Mouse (Mus musculus) spleen, adult 2 months (tissue): ENCODE results near the gene Celsr2. TPM values are rescaled to one million over a fixed set of nuclear protein-coding genes. Genes with fewer than 3 reads are reported as not detected.

ENCODE experiments used
- DNase-seq, 2 experiments: peaks; one replicate each; pipeline versions ENCODE4 v3.0.0 to v3.0.0-alpha.2; 2012 to 2021; ENCODE audit warnings: low spot score in 2 of 2, low read depth in 1 of 2
- H3K27ac ChIP-seq: fragments of 200-500 bp; 2 replicates; pipeline ENCODE4 v1.5.1; 2012; ENCODE audit warnings: low read length, inconsistent platforms; ENCODE audit not compliant: insufficient read depth
- H3K27me3 ChIP-seq: fragments of 200-500 bp; 2 replicates; pipeline ENCODE4 v1.6.1; 2012; ENCODE audit warnings: mild to moderate bottlenecking, moderate library complexity, low read length, inconsistent platforms; ENCODE audit not compliant: control insufficient read depth, insufficient read depth
- H3K36me3 ChIP-seq: fragments of 200-500 bp; 2 replicates; pipeline ENCODE4 v1.6.1; 2012; ENCODE audit warnings: mild to moderate bottlenecking, low read length, inconsistent platforms; ENCODE audit not compliant: control insufficient read depth, insufficient read depth
- H3K4me1 ChIP-seq: fragments of 200-500 bp; 2 replicates; pipeline ENCODE4 v1.6.1; 2011; ENCODE audit warnings: inconsistent platforms; ENCODE audit not compliant: control insufficient read depth, insufficient read depth, insufficient read length
- H3K4me3 ChIP-seq: fragments of 200-500 bp; 2 replicates; pipeline ENCODE4 v1.5.1; 2011; ENCODE audit warnings: mild to moderate bottlenecking, inconsistent platforms; ENCODE audit not compliant: insufficient read depth, insufficient read length; ENCODE audit errors: extremely low read depth
- CTCF ChIP-seq: fragments of 200-500 bp; IDR thresholded peaks from 2 replicates; pipeline ENCODE4 v1.5.1; 2011; ENCODE audit warnings: mild to moderate bottlenecking, inconsistent platforms; ENCODE audit not compliant: insufficient read depth, insufficient read length, insufficient replicate concordance; ENCODE audit errors: extremely low read depth
- POLR2A ChIP-seq: fragments of 200-500 bp; IDR thresholded peaks from 2 replicates; pipeline ENCODE4 v1.6.1; 2011; ENCODE audit warnings: low read depth, low read length, inconsistent platforms
- WGBS: fragments of 180-500 bp; shearing (Covaris S2); methylation state at CpG from one replicate; pipeline ENCODE4 v1.1.7; 2018; 5-methylcytosine and 5-hydroxymethylcytosine counted together
- polyA plus RNA-seq: library from polyadenylated mRNA; depleted of rRNA; stranded (reverse); fragments of >200 nt; gene quantifications from 2 replicates; pipeline ENCODE4 v1.2.3, GENCODE M21; 2012

Celsr2 gene
- polyA plus RNA-seq, 1 experiment = 2.6 TPM

DNA sequence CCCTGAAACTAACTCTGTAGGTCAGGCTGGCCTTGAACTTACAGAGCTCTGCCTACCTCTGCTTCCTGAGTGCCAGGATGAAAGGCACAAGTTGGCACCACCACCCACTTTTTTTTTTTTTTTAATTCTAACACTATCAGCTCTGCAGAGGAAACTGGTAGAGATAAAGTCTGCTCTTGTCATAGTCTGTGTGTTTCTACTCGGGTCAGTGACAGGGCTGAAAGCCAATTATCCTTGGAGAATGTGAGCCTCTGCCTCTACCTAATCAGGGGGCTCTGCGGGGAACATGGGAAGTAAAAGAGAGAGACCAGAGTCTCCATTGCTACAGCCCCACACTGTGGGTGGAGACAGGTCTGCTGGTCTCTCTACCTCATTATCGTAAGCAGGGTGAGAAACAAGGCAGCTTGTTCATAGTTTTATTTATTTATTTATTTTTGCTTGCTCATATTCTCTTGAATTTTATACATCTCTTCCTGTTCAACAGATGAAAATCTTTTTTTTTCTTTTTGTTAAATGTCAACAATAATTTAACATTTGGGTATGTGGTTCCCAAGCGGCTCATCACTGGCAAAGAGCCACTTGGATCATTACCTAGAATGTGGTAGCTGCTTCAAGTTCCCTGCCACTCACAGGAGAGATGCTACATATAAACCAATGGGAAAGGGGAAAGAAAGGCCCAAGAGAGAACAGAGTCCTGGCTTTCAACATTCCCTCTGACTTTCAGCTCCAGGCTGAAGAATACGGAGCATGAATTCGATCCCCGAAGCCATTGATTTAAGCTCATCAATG lies 36.3 kb downstream of the Celsr2 start:
- WGBS = 83% methylated on average over 7 of the region's 7 CpGs
- H3K4me1 ChIP-seq = peaks cover 6% of the 10 kb centered on the region; the same call in 1 of the 2 replicates
- H3K36me3 ChIP-seq = no peaks in the 10 kb centered on the region
- no peak for DNase-seq
- no peak for TF ChIP-seq POLR2A
- no peak for TF ChIP-seq CTCF
- H3K27ac ChIP-seq = no peak overlapping the region
- no peaks in the 10 kb centered on the region for H3K27me3 ChIP-seq
- no peak overlapping the region for H3K4me3 ChIP-seq

DNA sequence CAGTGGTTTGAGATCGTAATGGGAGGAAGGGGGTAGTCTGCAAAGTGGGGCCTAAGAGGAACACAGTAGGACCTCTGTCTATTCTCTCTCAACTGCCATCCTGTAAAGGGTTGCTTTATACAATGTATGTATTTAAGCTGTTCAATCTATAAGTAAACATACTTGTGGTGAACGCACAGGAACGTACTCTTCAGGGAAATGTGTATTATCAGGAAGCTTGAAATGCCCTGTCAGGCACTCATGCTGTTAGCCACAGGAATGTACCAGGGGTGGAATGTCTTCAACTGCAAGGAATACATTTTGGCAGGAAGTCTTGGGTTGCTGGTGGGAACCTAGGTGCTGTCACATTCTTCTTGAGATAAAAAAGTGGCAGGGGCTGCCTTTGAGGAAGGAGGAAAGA lies 42.7 kb downstream of the Celsr2 start:
- Histone ChIP-seq H3K4me1 (no peaks in the 10 kb centered on the region), H3K27ac (no peak overlapping the region), H3K36me3 (no peaks in the 10 kb centered on the region), H3K4me3 (no peak overlapping the region), H3K27me3 (no peaks in the 10 kb centered on the region)
- no peak for DNase-seq
- TF ChIP-seq POLR2A = no peak
- 77% methylated on average over 3 of the region's 3 CpGs for WGBS

DNA sequence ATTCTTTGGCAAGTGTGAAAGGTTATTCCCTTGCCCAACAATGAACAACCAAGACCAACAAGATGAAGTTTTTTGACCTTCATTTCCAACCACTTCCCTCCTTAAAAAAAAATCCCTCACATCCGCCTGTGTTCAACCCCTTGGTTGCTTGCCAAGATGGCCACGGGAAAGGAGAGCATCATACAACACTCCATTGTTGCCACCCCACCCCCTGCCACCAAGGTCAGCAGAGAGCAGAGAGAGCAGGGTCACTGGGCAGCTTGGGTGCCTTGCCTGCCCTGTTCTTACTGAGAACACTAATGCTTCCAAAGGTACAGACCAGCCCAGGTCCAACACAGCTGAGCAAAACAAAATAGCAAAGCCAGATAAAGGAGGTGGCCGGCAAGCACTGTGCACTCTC lies 43.1 kb downstream of the Celsr2 start:
- Histone ChIP-seq H3K27ac (no peak overlapping the region), H3K36me3 (no peaks in the 10 kb centered on the region), H3K27me3 (no peaks in the 10 kb centered on the region), H3K4me3 (no peak overlapping the region), H3K4me1 (no peaks in the 10 kb centered on the region)
- TF ChIP-seq CTCF (no peak), POLR2A (no peak)
- 51% methylated on average over 3 of the region's 3 CpGs for WGBS
- DNase-seq = no peak

DNA sequence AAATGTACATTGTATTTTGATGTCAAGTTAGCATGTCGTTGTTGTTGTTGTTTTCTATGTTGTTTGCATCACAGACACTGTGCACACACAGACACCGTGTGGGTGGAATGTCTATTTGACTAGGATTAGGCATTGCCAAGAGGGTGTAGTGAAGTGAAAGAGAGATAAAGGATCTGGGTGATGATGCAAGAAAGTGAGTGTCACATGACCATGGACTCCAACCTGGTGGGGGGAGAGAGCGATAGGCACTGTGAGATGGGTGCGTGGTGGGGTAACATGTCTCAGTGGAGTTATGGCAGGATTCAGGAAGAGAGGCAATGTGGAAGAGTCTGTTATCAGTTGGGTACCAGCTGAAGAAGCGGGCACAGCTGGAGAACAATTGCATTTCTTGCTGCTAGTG lies 46.6 kb downstream of the Celsr2 start:
- no peak overlapping the region for H3K27ac ChIP-seq
- TF ChIP-seq CTCF (no peak), POLR2A (no peak)
- H3K4me1 ChIP-seq = no peaks in the 10 kb centered on the region
- no peaks in the 10 kb centered on the region for H3K36me3 ChIP-seq
- no peaks in the 10 kb centered on the region for H3K27me3 ChIP-seq
- no peak for DNase-seq
- 80% methylated on average over 5 of the region's 5 CpGs for WGBS
- H3K4me3 ChIP-seq = no peak overlapping the region

DNA sequence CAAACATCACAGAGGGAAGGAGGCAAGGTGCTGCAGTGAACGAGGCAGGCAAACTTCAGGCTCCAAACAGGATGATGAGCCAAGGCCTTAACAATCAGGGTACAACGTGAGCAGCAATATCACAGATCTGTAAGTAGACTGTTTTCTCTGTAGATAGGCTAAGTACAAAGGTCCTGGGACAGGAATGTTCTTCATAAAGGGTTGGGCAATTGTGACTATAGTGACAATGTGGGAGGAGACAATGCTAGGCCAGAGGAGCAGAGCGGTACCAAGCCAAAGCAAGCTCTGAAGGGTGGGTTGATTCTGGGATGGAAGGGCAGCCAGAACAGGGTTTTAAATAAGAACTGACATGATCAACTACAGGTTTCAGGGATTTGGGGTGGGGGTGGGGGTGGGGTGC lies 47.5 kb downstream of the Celsr2 start:
- WGBS = 89% methylated on average over 3 of the region's 3 CpGs
- H3K27ac ChIP-seq = no peak overlapping the region
- TF ChIP-seq CTCF = no peak
- no peak for TF ChIP-seq POLR2A
- H3K4me1 ChIP-seq = no peaks in the 10 kb centered on the region; the same call in 1 of the 2 replicates
- DNase-seq = no peak
- H3K36me3 ChIP-seq = no peaks in the 10 kb centered on the region
- no peaks in the 10 kb centered on the region for H3K27me3 ChIP-seq
- H3K4me3 ChIP-seq = no peak overlapping the region

DNA sequence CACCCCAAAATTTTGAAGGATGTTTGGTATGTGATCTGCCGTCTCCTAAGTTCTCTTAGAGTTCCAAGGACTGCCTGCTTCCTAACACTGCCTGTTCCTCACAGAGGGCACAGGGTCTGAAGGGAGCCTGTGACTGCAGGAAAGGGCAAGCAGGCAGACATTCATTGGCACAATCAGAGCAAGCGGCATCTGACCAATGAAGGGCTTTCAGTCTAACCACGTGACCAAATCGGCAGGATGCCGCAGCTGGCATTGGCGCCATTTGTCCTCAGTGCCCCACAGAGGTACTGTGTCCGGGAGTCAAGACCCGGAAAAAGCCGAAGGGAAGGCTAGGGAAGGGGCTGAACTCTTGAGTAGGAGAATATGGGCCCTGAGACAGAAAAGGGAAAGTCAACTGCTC lies 48.2 kb downstream of the Celsr2 start:
- Histone ChIP-seq H3K27me3 (no peaks in the 10 kb centered on the region), H3K36me3 (no peaks in the 10 kb centered on the region), H3K4me3 (no peak overlapping the region), H3K27ac (no peak overlapping the region), H3K4me1 (no peaks in the 10 kb centered on the region; the same call in 1 of the 2 replicates)
- TF ChIP-seq CTCF (no peak), POLR2A (no peak)
- 83% methylated on average over 9 of the region's 9 CpGs for WGBS
- no peak for DNase-seq

DNA sequence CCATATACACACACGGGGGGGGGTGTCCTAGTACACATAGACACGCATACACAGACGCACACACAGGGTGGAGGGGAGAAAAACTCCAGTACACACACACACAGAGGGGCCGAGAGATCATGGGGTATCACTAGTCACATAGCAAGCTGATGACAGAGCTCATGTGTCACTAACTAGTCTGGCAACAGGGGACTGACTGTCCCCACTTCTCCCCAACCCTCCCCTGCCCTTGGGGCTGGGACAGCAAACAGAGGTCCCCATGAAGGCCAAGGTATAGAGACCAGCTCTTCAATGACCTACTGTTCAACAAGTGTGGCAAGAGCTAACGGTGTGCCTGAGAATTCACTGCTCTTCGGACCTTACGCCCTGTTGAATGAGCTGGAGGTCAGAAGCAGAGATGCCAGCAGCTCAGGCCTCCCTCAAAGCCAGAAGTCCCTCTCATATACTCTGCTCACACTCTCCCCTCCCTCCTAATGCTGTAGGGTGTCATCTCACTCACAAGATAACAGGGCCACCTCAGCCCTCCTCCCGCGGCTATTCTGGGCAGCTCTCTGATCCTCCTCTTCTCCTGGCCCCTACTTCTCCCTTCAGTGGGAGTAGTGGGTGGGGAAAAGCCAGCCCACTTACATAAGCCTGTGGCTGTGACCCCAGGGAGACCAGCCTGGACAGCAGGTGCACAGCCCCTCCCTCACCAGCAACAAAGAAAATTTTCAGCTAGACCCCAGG lies 50.9 kb downstream of the Celsr2 start, which contains the start of gene Mybphl:
Gene Mybphl (plus strand): TSS at position 642 of the 726 bp plus-strand sequence.
- Histone ChIP-seq H3K36me3 (no peaks in the 10 kb centered on the region), H3K4me3 (no peak within 1 kb of the TSS), H3K4me1 (no peaks in the 10 kb centered on the region; the same call in 1 of the 2 replicates), H3K27me3 (no peaks in the 10 kb centered on the region), H3K27ac (no peak within 1 kb of the TSS)
- TF ChIP-seq CTCF = no peak
- TF ChIP-seq POLR2A = no peak
- WGBS = 75% methylated on average over 9 of the region's 9 CpGs
- no peak for DNase-seq
